Mouse (Mus musculus) limb, embryonic 12.5 days (tissue): ENCODE data around the gene Ass1. TPM values are rescaled to one million over a fixed set of nuclear protein-coding genes. Genes with fewer than 3 reads are reported as not detected.

ENCODE experiments used
- ATAC-seq: fragments of 200-750 bp; cut with Nextera tagmentation; 2 replicates; pipeline ENCODE4 v1.8.0; 2017; ENCODE audit warnings: low read depth, moderate TSS enrichment; ENCODE audit not compliant: insufficient number of reproducible peaks, insufficient read depth, low FRiP score, low TSS enrichment
- H3K27ac ChIP-seq: fragments of 300-500 bp; sonication (generic); 2 replicates; pipeline ENCODE4 v1.5.1; 2016; ENCODE audit warnings: mild to moderate bottlenecking, moderate library complexity
- H3K27me3 ChIP-seq: fragments of 300-500 bp; sonication (generic); 2 replicates; pipeline ENCODE4 v1.6.1; 2016; ENCODE audit warnings: mild to moderate bottlenecking, moderate library complexity
- H3K36me3 ChIP-seq: fragments of 300-500 bp; sonication (generic); 2 replicates; pipeline ENCODE4 v1.6.1; 2016; ENCODE audit warnings: mild to moderate bottlenecking, moderate library complexity
- H3K4me1 ChIP-seq: fragments of 300-500 bp; sonication (generic); replicated peaks from 2 replicates; pipeline ENCODE4 v1.6.1; 2016
- H3K4me2 ChIP-seq: fragments of 300-500 bp; sonication (generic); 2 replicates; pipeline ENCODE4 v1.6.1; 2016; ENCODE audit warnings: mild to moderate bottlenecking, moderate library complexity
- H3K4me3 ChIP-seq: fragments of 300-500 bp; sonication (generic); replicated peaks from 2 replicates; pipeline ENCODE4 v1.5.1; 2016; ENCODE audit warnings: mild to moderate bottlenecking
- H3K9ac ChIP-seq: fragments of 300-500 bp; sonication (generic); replicated peaks from 2 replicates; pipeline ENCODE4 v1.6.1; 2016; ENCODE audit warnings: mild to moderate bottlenecking, moderate library complexity
- H3K9me3 ChIP-seq: fragments of 300-500 bp; sonication (generic); 2 replicates; pipeline ENCODE4 v1.6.1; 2016; ENCODE audit warnings: mild to moderate bottlenecking, moderate library complexity
- WGBS: fragments of 180-500 bp; shearing (Covaris S2); methylation state at CpG from one replicate; pipeline ENCODE4 v1.1.7; 2016; 5-methylcytosine and 5-hydroxymethylcytosine counted together
- polyA plus RNA-seq: library from polyadenylated mRNA; unstranded; fragments of >200 nt; fragmentation: Nextera tagmentation; extraction: Ambion mirVana; gene quantifications from 2 replicates; pipeline ENCODE4 v1.2.1, GENCODE M21; 2016

Ass1 gene
- polyA plus RNA-seq = 5.5 and 6.5 TPM in 2 replicates

DNA sequence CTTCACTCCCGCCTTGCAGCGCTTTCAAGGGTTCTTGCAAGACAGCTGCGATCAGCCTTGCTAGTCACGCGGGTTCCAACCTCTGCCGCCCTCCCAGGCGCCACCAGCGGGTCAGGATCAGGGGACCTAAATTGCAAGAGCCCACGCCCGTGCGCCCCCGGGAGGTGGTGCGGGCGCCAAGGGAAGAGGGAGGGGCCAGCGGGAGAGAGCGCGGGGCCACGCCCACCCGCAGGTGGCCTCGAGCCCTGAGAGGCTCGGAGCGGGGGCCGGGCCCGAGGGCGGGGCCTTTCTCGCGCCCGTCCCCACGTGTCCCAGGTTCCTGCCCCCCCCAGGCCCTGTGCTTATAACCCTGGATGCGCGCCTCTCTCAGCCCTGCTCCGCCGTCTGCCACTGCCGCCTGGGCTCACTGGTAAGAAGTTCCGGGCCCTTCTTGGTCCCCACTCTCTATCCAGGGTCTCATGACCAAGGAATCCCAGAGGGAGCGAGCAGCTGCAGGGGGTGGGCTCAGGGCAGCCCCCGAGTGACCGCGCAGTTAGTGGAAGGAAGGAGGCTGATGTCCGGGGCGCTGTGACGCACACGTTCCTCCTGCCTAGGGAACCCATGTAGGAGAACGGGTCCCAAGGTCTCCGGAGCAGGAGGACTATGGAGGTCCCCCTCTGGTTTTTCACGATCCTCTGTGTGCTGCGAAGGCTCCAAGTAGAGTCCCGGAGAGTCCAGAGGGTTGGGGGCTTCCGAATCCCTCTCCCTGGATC lies at the start of gene Ass1:
Gene Ass1 (plus strand): TSS at position 277 of the 752 bp plus-strand sequence.
- H3K9ac ChIP-seq = peak within 1 kb of the TSS; percentile 48
- under 1% methylated on average over 34 of the region's 49 CpGs for WGBS

DNA sequence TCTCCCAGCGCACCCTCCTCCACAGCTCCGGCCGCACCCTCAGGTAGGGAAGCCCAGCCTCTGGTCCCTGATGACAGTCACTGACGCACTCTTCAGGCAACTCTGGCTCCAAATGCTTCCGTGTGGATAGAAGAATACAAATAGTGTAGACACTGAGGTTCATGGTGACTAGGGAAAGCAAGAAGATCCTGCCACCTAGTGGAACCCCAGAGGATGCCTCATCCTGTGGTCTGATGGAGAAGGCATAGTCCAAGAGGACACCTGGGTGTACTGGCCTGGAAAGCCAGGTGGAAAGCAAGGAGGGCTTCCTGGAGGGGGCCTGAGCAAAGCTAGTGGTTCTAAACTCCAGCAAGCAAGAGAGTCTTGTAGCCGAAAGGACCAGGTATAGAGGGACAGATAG lies 49.1 kb upstream of the Ass1 start:
- H3K4me2 ChIP-seq = no peak overlapping the region
- no peak overlapping the region for H3K4me3 ChIP-seq
- no peaks in the 10 kb centered on the region for H3K4me1 ChIP-seq
- 79% methylated on average over 6 of the region's 6 CpGs for WGBS
- no peak for ATAC-seq
- no peak overlapping the region for H3K9ac ChIP-seq
- H3K27me3 ChIP-seq = peaks cover 4% of the 10 kb centered on the region; the same call in 1 of the 2 replicates
- no peaks in the 10 kb centered on the region for H3K9me3 ChIP-seq
- H3K36me3 ChIP-seq = no peaks in the 10 kb centered on the region
- H3K27ac ChIP-seq = no peak overlapping the region

More for the DNA sequence above, at the start of gene Ass1:
- peak; percentile 45; the same call in 1 of the 2 replicates for ATAC-seq
- peaks cover 47% of the 10 kb centered on the region for H3K27me3 ChIP-seq
- H3K9me3 ChIP-seq = no peaks in the 10 kb centered on the region
- H3K4me1 ChIP-seq = peaks cover 17% of the 10 kb centered on the region
- H3K27ac ChIP-seq = peak within 1 kb of the TSS; percentile 35; the same call in 1 of the 2 replicates
- peak within 1 kb of the TSS; percentile 45 for H3K4me3 ChIP-seq
- H3K4me2 ChIP-seq = peak within 1 kb of the TSS; percentile 96
- H3K36me3 ChIP-seq = no peaks in the 10 kb centered on the region

DNA sequence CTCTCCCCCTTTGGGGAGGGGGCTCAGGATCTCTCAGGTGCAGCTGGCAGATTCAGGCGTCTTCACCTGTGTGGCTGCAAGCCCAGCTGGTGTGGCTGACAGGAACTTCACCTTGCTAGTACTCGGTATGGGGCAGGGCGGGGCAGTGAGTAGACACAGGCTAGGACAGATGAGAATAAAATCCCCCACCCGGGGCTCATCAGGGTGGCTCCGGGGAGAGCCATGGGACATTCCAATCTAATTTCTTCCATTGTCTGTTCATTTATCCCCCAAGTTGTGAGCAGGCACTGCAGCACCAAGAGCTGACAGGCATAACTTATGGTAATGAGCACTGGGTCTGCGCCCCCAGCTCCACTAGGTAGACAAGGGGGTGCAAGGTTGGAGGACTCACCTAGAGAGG lies 47.4 kb upstream of the Ass1 start:
- 60% methylated on average over 6 of the region's 6 CpGs for WGBS
- Histone ChIP-seq H3K27me3 (peaks cover 4% of the 10 kb centered on the region; the same call in 1 of the 2 replicates), H3K36me3 (no peaks in the 10 kb centered on the region), H3K27ac (no peak overlapping the region), H3K4me3 (no peak overlapping the region), H3K4me2 (no peak overlapping the region), H3K9me3 (no peaks in the 10 kb centered on the region), H3K4me1 (no peaks in the 10 kb centered on the region), H3K9ac (no peak overlapping the region)
- no peak for ATAC-seq

DNA sequence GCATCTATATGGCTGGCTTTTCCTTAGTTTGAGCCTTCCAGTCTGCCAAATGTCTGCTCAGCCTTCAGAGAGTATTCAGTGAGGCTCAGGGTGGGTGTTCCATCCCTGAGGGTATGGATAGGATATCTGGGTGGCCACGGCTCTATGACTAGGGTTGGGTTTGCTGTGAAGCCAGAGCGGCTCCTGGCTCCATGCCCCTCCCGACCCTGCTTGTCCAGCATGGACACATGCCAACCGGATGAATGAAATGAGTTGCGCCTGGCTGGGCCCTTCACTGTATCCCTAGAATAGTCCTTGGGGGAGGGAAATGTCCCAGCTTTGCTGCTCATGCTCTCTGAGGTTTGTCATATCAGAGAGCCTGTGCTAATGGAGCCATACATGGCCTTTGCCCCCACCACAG lies 38.5 kb upstream of the Ass1 start:
- Histone ChIP-seq H3K4me2 (no peak overlapping the region), H3K9ac (no peak overlapping the region), H3K9me3 (no peaks in the 10 kb centered on the region), H3K36me3 (no peaks in the 10 kb centered on the region), H3K4me1 (peaks cover 4% of the 10 kb centered on the region; the same call in 1 of the 2 replicates), H3K27me3 (0 out of 2 replicates have a peak, but pooled peaks cover 3% of the 10 kb centered on the region), H3K4me3 (no peak overlapping the region), H3K27ac (no peak overlapping the region)
- no peak for ATAC-seq
- 91% methylated on average over 5 of the region's 5 CpGs for WGBS

DNA sequence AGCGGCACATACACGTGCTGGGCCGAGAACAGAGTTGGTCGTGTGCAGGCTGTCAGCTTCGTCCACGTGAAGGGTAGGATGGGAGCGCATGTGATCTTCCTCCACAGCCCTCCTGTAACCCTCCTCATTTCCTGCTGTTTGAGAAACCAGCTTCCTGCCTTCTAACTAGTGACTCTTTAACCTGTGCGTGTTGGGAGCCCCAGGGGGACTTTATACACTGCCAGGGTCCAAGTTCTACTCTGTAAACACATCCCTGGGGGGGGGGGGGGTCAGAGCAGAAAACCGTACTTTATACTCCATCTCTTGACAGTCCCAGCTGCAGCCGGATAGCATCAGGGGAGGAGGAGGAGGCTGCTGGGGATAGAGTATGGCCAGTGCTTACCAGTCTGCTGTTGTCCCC lies 35.3 kb upstream of the Ass1 start:
- Histone ChIP-seq H3K36me3 (no peaks in the 10 kb centered on the region), H3K9ac (no peak overlapping the region), H3K4me1 (peaks cover 13% of the 10 kb centered on the region; the same call in 1 of the 2 replicates), H3K27me3 (no peaks in the 10 kb centered on the region), H3K4me2 (no peak overlapping the region), H3K9me3 (no peaks in the 10 kb centered on the region), H3K27ac (no peak overlapping the region), H3K4me3 (no peak overlapping the region)
- ATAC-seq = no peak
- 67% methylated on average over 10 of the region's 10 CpGs for WGBS

DNA sequence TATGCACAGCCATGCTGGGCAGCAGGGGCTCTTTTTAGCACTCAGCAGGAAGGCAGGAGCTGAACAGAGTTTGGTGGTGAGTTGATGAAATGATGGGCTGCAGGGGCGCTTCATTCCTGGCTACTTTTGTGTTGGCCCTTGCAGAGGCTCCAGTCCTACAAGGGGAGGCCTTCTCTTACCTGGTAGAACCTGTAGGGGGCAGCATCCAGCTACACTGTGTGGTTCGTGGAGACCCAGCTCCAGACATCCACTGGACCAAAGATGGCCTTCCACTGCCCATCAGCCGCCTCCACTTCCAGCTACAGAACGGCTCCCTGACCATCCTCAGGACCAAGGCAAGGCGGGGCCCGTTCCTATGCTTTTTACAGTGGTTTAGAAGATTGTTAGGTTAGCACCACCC lies 34.4 kb upstream of the Ass1 start:
- no peak for ATAC-seq
- Histone ChIP-seq H3K9ac (no peak overlapping the region), H3K27me3 (no peaks in the 10 kb centered on the region), H3K9me3 (no peaks in the 10 kb centered on the region), H3K4me1 (peaks cover 13% of the 10 kb centered on the region; the same call in 1 of the 2 replicates), H3K4me3 (no peak overlapping the region), H3K36me3 (no peaks in the 10 kb centered on the region), H3K27ac (no peak overlapping the region), H3K4me2 (no peak overlapping the region)
- 37% methylated on average over 6 of the region's 6 CpGs for WGBS

DNA sequence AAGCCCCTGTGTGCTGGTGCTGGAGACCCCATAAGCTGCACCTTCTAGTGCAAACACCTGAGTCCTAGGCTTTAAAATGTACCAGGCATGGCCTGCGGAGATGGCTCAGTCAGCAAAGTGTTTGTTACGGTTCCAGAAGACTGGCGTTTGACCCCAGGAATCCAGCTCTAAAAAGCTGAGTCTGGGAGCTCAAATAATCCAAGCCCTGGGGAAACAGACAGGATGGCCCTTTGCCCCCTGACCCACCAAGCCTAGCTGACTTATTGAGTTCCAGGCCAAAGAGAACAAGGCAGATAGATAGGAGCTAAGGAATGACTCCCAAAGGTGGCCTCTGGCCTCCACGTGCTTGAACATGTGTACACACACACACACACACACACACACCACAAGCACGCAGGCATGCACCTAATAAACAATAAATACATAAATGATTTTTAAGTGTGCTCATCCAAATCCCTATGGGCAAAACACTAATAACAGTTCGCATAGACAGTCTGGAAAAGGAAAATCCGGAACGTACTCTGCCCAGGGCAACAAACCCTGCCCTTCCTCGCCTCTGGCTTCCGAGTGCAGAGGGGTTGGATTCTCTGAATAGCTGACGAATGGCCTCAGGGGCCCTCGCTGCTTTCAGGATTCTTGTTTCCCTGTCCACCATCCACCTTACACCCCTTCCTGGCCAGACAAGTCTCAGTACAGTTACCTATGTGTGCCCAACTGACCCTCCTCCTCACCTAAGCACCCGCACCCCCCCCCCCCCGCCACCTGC lies 32.3 kb upstream of the Ass1 start:
- H3K27me3 ChIP-seq = no peaks in the 10 kb centered on the region
- H3K9me3 ChIP-seq = no peaks in the 10 kb centered on the region
- WGBS = 67% methylated on average over 14 of the region's 14 CpGs
- H3K4me2 ChIP-seq = no peak overlapping the region
- H3K4me3 ChIP-seq = no peak overlapping the region
- ATAC-seq = no peak
- no peaks in the 10 kb centered on the region for H3K36me3 ChIP-seq
- peaks cover 19% of the 10 kb centered on the region for H3K4me1 ChIP-seq
- H3K9ac ChIP-seq = no peak overlapping the region
- H3K27ac ChIP-seq = no peak overlapping the region

DNA sequence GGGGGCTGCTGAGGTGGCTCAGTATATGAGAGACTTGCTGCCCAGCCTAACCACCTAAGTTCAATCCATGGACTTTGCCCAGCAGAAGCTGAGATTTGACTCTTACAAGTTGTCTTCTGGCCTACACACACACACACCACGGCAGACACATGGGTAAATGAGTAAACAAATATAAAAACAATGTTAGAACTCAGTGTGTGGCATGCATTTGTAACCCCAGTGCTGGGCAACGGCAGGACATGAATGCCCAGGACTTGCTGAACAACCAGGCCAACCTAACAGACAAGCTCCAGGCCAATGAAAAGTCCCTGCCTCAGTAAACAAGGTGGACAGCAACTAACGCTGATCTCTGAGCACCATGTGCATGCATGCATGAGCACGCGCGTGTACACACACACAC lies 30.4 kb upstream of the Ass1 start:
- H3K9ac ChIP-seq = no peak overlapping the region
- 89% methylated on average over 6 of the region's 6 CpGs for WGBS
- peaks cover 28% of the 10 kb centered on the region for H3K4me1 ChIP-seq
- no peaks in the 10 kb centered on the region for H3K36me3 ChIP-seq
- no peak overlapping the region for H3K4me3 ChIP-seq
- no peak for ATAC-seq
- H3K27me3 ChIP-seq = no peaks in the 10 kb centered on the region
- no peaks in the 10 kb centered on the region for H3K9me3 ChIP-seq
- H3K27ac ChIP-seq = no peak overlapping the region
- no peak overlapping the region for H3K4me2 ChIP-seq

DNA sequence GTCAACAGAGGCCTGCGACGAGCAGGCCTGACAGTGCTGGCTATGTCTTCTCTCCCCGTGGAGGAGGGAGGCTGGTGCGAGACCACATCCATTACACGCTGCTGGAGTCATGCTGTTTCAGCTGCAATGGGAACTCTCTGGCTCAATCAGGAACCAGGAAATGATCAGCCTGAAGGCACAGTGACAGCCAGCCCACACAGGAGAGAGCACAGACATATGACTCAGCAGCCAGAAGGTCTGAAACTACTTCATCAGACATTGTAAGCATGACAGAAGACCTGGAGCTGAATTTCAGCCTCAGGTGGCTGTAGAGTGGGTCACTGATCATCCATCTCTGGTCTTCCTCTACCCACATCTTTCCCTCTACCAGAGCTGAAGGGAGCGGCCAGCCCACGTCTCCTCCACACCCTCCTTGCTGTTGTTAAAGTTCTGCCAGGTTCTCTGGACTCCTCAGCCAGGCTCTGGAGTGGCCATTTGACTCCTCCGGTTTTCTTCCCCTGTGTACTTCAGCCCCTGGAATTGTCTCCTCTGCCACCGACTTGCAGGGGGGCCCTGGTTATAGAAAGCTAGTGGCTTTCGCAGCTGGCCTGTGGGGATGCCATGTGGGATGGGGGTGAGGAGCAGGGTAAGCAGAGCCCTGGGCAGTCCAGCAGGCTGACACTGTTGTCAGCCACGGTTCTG lies 27.4 kb upstream of the Ass1 start:
- Histone ChIP-seq H3K4me2 (no peak overlapping the region), H3K36me3 (no peaks in the 10 kb centered on the region), H3K4me1 (peaks cover 23% of the 10 kb centered on the region), H3K4me3 (no peak overlapping the region), H3K27me3 (no peaks in the 10 kb centered on the region), H3K27ac (no peak overlapping the region), H3K9me3 (no peaks in the 10 kb centered on the region), H3K9ac (no peak overlapping the region)
- 54% methylated on average over 11 of the region's 11 CpGs for WGBS
- no peak for ATAC-seq

DNA sequence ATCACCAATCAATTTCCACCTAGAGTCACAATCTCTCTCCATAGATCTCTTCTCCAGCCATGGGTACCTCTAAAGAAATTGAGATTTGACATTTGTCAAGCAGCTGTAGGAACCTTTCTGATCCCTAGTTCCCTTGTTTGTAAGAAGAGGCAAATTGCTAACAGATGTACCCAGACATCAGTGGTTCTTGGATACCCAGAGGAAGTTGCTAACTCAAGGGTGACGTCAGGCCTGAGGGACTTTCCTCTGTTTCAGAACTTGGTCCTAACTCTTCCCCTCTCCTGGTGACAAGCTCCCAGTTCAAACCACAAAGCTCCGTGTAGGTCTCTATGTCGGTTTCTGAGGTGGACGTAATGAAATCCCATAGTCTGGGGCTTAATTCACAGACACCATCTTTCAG lies 24.0 kb upstream of the Ass1 start:
- no peak overlapping the region for H3K9ac ChIP-seq
- no peaks in the 10 kb centered on the region for H3K27me3 ChIP-seq
- H3K4me1 ChIP-seq = peaks cover 35% of the 10 kb centered on the region
- H3K9me3 ChIP-seq = no peaks in the 10 kb centered on the region
- WGBS = 56% methylated on average over 4 of the region's 4 CpGs
- no peak for ATAC-seq
- no peak overlapping the region for H3K4me2 ChIP-seq
- H3K27ac ChIP-seq = no peak overlapping the region
- no peaks in the 10 kb centered on the region for H3K36me3 ChIP-seq
- H3K4me3 ChIP-seq = no peak overlapping the region

DNA sequence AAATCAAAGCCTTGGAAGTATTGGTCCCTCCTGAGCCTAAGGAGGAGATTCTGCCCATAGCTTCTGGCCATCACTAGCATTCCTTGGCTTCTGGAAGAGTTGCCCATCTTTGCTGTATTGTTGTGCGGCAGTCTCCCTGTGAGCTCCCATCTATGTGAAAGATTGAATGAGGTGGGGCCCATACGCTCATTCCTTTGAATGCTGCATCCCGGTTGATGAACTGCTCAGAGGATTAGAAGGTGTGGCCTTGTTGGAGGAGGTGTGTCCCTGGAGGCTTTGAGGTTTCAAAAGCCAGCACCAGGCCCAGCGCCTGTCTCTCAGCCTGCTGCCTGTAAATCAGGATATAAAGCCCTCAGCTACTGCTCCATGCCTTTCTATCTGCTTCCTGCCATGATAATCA lies 23.6 kb upstream of the Ass1 start:
- no peak overlapping the region for H3K27ac ChIP-seq
- no peaks in the 10 kb centered on the region for H3K9me3 ChIP-seq
- H3K27me3 ChIP-seq = no peaks in the 10 kb centered on the region
- no peak overlapping the region for H3K9ac ChIP-seq
- no peaks in the 10 kb centered on the region for H3K36me3 ChIP-seq
- peaks cover 35% of the 10 kb centered on the region for H3K4me1 ChIP-seq
- 59% methylated on average over 4 of the region's 4 CpGs for WGBS
- H3K4me3 ChIP-seq = no peak overlapping the region
- no peak for ATAC-seq
- H3K4me2 ChIP-seq = no peak overlapping the region
